Mouse (Mus musculus) cerebellum, adult (tissue): ENCODE results near the gene Gm16223.
A peak's percentile ranks its signal among the peaks of the same experiment; 100 is the strongest.

Experiments
- ATAC-seq: cut with Nextera tagmentation; 2 replicates; pipeline ENCODE4 v1.9.2; 2017; ENCODE audit warnings: mild to moderate bottlenecking, moderate library complexity, mixed read lengths; ENCODE audit not compliant: insufficient number of reproducible peaks, low FRiP score, low TSS enrichment

Gene Gm16223

GRCm38 (mm10) chr5:42067476-42068187, at the start of gene Gm16223:
TSS of gene Gm16223 (plus strand) at chr5:42067960.
- no peak for ATAC-seq

DNA sequence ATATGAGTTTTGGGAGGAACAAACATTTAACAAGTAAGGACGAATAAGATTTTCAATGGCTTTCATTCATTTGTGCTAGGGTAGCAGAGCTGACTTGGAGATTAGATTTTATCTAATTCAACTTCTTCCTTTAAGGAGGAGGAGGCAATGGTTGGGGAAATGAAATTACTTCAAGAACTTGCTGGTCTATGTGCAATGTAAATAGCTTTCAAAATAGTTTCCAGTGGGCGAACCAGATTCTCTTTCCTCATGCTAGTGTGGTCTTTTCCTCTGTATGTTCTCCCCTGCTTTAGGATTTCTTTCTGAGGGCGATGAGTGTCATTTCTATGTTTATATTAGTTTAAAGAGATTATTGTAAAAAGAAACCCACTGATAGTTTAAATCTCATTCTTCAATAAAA, 45.7 kb upstream of the Gm16223 start:
- no peak for ATAC-seq

DNA sequence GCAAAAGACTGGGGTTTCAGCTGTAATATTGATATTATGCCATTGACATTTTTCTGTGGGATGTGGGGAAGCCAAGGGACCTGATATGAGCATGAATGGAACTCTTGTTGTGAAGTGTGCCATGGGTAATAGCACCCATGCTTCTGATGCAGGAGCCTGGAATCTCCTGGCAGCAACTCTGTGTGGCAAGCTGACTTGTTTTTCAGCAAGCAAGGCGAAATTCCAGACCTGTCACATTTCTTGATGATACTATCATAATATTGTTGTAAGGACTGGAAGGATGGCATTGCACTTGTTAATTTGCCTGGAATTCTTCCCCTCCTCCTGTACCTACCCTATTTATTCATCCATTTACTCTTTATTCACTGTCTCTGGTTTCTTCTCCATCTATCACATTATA, 44.2 kb upstream of the Gm16223 start:
- no peak for ATAC-seq

GRCm38 (mm10) chr5:42036388-42037082, 31.2 kb upstream of the Gm16223 start:
- ATAC-seq, result no peak

GRCm38 (mm10) chr5:42054636-42055035, 13.1 kb upstream of the Gm16223 start:
- ATAC-seq, result peak; percentile 94

GRCm38 (mm10) chr5:42055151-42055550, 12.6 kb upstream of the Gm16223 start:
- peak; percentile 87 for ATAC-seq

GRCm38 (mm10) chr5:42065090-42065489, 2.7 kb upstream of the Gm16223 start:
- no peak for ATAC-seq

DNA sequence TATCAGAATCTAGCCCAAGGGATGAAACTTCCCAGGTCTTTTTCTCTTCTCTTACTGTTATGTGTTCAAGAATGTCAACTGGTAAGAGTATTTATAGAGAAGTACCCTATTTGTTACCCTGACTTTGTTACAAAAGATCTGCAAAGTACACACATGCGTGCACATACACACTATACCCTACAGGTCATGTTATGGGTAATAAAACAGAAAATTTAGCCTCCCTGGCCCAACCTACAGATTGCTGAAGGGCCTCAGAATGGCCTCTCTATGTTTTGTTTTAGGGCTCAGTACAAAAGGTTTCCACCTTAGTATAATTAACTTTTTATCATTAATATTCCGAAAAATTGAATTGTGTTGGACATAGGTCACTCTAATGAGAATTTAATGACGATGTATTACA, 685 bp upstream of the Gm16223 start:
- no peak for ATAC-seq

- ATAC-seq, result no peak
Measured at GRCm38 (mm10) chr5:42068188-42068579, 424 bp downstream of the Gm16223 start.

DNA sequence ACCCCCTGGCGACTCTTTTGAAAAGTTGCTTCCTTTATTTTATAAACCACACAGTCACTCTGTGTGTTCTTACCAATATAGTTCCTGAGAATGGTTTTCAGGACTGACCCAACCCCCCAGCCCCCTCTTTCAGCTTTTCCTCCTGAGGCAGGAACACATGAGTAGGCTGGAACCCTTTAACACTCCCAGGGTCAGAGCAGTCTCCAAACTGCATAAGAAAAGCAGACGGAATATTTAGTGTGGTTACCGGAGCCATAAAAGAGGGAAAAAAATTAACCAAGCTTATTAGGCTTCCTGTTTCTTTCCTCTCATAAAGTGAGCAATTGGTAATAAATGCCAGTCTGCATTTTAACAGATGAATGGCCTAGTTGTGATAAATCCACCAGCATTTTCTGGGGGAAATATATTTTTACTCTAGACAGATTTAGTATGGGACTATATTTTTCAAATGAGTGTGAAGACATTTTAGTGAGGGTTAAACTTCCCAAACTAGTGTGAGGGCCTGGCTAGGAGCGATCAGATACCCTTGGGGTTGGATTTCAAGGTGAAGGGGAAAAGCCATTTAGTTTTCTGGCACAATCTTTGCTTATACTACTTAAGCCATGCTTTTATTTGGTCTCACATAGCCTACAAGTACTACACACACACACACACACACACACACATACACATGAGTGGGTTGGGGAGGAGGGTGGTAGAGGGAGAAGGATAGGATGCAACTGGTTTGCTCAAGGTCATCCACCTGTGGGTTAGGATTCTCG, 49.0 kb downstream of the Gm16223 start:
- no peak for ATAC-seq

GRCm38 (mm10) chr5:42125562-42125961, 57.8 kb downstream of the Gm16223 start:
- ATAC-seq, result no peak

DNA sequence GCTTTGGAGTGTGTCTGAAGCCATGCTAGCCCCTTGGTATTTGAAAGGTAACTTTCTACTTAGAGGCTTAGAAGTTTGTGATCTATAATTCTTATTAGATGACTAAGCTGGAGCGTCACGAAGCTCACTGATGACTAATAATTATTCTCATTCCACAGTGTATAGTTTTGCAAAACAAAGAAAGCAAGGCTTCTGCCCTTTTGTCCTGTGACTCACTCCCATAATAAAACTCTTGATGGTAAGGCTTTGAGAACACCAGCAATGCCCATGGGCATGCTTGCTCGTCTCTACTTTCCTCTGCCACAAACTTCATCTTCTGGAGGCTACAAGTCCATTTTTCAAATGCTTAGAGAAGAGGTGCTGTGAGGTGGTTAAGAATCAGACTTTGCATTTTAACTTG, 87.9 kb downstream of the Gm16223 start:
- ATAC-seq, result no peak

- no peak for ATAC-seq
Measured at GRCm38 (mm10) chr5:42164731-42165130, 97.0 kb downstream of the Gm16223 start.

DNA sequence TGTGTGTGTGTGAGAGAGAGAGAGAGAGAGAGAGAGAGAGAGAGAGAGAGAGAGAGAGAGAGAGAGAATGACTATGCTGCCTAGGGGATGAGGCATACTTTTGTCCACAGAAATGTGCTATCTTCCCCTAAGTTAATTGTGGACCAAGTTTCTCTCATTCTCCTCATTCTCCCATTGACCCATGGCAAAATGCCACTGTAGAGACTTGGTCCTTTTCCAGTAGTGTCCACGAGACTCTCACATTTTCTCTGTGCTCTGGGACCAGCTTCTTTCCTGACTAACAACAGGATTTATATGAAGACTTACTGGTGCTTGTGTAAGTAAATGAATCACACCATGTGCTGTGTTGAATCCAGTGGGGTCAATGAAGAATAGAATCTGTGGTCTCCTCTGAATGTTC, 98.6 kb downstream of the Gm16223 start:
- ATAC-seq, result no peak

DNA sequence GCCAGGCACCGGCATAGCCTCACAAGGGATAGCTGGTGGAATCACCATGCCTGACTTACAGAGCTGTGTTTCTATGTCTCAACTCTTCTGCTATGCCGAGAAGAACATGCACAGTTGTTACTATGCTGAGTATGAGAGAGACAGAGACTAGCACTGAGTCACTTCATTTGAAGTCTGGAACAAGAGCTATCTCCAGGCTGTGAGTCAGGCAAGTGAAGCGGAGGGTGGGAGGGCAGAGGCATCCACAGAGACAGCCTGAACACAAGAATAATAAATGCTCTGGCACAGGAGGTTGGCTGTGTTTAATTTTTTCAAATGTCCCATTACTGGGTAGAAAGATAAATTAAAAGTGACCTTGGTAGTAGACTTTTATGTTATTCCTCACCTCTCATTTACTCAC, 100.3 kb downstream of the Gm16223 start:
- ATAC-seq, result no peak

DNA sequence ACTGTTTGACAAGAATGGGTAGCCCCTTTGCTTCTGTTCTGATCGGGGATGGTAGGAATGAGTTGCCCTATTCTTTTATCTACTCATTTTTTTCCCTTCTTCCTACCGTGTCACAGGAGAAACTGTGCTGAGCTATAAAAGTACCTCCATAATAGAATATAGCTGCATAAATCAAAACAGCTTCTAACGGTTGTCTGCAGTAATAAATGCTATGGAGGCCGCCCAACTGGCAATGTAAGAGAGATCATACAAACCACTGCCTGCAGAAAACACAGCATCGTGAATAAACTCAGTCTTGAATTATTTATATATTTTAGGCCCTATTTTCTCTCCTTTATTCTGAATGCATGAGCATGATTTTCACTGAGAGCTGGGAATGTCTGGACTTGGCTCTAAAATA, 101.0 kb downstream of the Gm16223 start:
- no peak for ATAC-seq

- ATAC-seq, result no peak
Measured at GRCm38 (mm10) chr5:42174109-42174508, 106.3 kb downstream of the Gm16223 start.

GRCm38 (mm10) chr5:42175424-42175823, 107.7 kb downstream of the Gm16223 start:
- ATAC-seq, result no peak

DNA sequence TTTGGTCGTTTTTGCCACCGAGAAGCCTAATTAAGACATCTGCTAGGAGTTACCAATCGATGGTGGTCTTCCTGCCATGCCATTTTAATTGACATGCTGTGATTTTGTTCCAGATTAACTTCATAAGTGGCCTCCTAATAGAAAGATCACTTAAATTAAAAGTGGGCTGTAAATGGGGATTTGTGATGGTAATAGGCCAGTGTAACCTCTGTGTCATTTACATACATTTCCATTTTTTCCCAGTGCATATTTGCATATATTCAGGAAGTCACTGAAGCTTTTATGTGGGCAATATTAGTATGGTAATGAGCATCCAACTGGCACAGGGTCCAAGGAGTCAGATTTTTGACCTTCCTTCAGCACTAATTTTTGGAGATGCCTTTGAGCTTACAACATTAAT, 130.7 kb downstream of the Gm16223 start:
- no peak for ATAC-seq

- ATAC-seq, result no peak
Measured at GRCm38 (mm10) chr5:42207456-42208122, 139.8 kb downstream of the Gm16223 start.
